Mouse (Mus musculus): ENCODE measurements around the gene Kif19a. TPM values are rescaled to one million over a fixed set of nuclear protein-coding genes. Genes with fewer than 3 reads are reported as not detected.

Gene Kif19a
- polyA plus RNA-seq, 1 experiment, result 1.0 TPM

GRCm38 (mm10) chr11:114724787-114725590 is 40.2 kb upstream of the Kif19a start:
- Histone ChIP-seq H3K9me3 (replicated peaks; ENCODE audit: control insufficient read depth, insufficient read depth, low read length, poor library complexity, severe bottlenecking) (no peaks in the 10 kb centered on the region), H3K4me1 (ENCODE audit: control insufficient read depth, insufficient read depth, low read length) (no peaks in the 10 kb centered on the region), H3K9ac (ENCODE audit: low read depth, poor library complexity, severe bottlenecking) (no peak overlapping the region), H3K36me3 (ENCODE audit: control insufficient read depth, insufficient read depth, low read length, poor library complexity, severe bottlenecking) (no peaks in the 10 kb centered on the region), H3K27me3 (ENCODE audit: control insufficient read depth, insufficient read depth, low read length, poor library complexity, severe bottlenecking) (no peaks in the 10 kb centered on the region), H3K4me3 (ENCODE audit: low read depth, low read length) (no peak overlapping the region), H3K27ac (ENCODE audit: insufficient read depth, low read length) (no peak overlapping the region)
- no peak for TF ChIP-seq CTCF (IDR thresholded peaks at IDR 0.05; ENCODE audit: low read depth, low read length)
- TF ChIP-seq EP300 (IDR thresholded peaks at IDR 0.05; ENCODE audit: insufficient read depth, low read depth, low read length), result no peak
- TF ChIP-seq POLR2A (IDR thresholded peaks at IDR 0.05; ENCODE audit: insufficient read depth, low read length), result no peak

GRCm38 (mm10) chr11:114726965-114727825 is 38.0 kb upstream of the Kif19a start, which contains the start of gene Dnaic2:
TSS of gene Dnaic2 (plus strand) at chr11:114727408.
- no peaks in the 10 kb centered on the region for H3K4me1 ChIP-seq (ENCODE audit: control insufficient read depth, insufficient read depth, low read length)
- H3K9me3 ChIP-seq (replicated peaks; ENCODE audit: control insufficient read depth, insufficient read depth, low read length, poor library complexity, severe bottlenecking), result no peaks in the 10 kb centered on the region
- H3K27ac ChIP-seq (ENCODE audit: insufficient read depth, low read length), result no peak within 1 kb of the TSS
- 0 out of 2 replicates have a peak within 1 kb of the TSS, but pooled peaks have one; percentile 30 for H3K4me3 ChIP-seq (ENCODE audit: low read depth, low read length)
- TF ChIP-seq POLR2A (IDR thresholded peaks at IDR 0.05; ENCODE audit: insufficient read depth, low read length) (no peak), CTCF (IDR thresholded peaks at IDR 0.05; ENCODE audit: low read depth, low read length) (no peak), EP300 (IDR thresholded peaks at IDR 0.05; ENCODE audit: insufficient read depth, low read depth, low read length) (no peak)
- no peaks in the 10 kb centered on the region for H3K27me3 ChIP-seq (ENCODE audit: control insufficient read depth, insufficient read depth, low read length, poor library complexity, severe bottlenecking)
- peak within 1 kb of the TSS; percentile 17; the same call in 1 of the 2 replicates for H3K9ac ChIP-seq (ENCODE audit: low read depth, poor library complexity, severe bottlenecking)
- no peaks in the 10 kb centered on the region for H3K36me3 ChIP-seq (ENCODE audit: control insufficient read depth, insufficient read depth, low read length, poor library complexity, severe bottlenecking)

GRCm38 (mm10) chr11:114727826-114728186 is 37.4 kb upstream of the Kif19a start:
- no peaks in the 10 kb centered on the region for H3K36me3 ChIP-seq (ENCODE audit: control insufficient read depth, insufficient read depth, low read length, poor library complexity, severe bottlenecking)
- H3K9me3 ChIP-seq (replicated peaks; ENCODE audit: control insufficient read depth, insufficient read depth, low read length, poor library complexity, severe bottlenecking), result no peaks in the 10 kb centered on the region
- H3K4me1 ChIP-seq (ENCODE audit: control insufficient read depth, insufficient read depth, low read length), result no peaks in the 10 kb centered on the region
- H3K4me3 ChIP-seq (ENCODE audit: low read depth, low read length), result no peak overlapping the region
- TF ChIP-seq CTCF (IDR thresholded peaks at IDR 0.05; ENCODE audit: low read depth, low read length) (no peak), POLR2A (IDR thresholded peaks at IDR 0.05; ENCODE audit: insufficient read depth, low read length) (no peak), EP300 (IDR thresholded peaks at IDR 0.05; ENCODE audit: insufficient read depth, low read depth, low read length) (no peak)
- H3K27me3 ChIP-seq (ENCODE audit: control insufficient read depth, insufficient read depth, low read length, poor library complexity, severe bottlenecking), result no peaks in the 10 kb centered on the region
- H3K27ac ChIP-seq (ENCODE audit: insufficient read depth, low read length), result no peak overlapping the region
- peak overlapping the region; percentile 17; the same call in 1 of the 2 replicates for H3K9ac ChIP-seq (ENCODE audit: low read depth, poor library complexity, severe bottlenecking)

- Histone ChIP-seq H3K4me3 (ENCODE audit: low read depth, low read length) (no peak overlapping the region), H3K9ac (ENCODE audit: low read depth, poor library complexity, severe bottlenecking) (no peak overlapping the region), H3K4me1 (ENCODE audit: control insufficient read depth, insufficient read depth, low read length) (no peaks in the 10 kb centered on the region), H3K27ac (ENCODE audit: insufficient read depth, low read length) (no peak overlapping the region), H3K36me3 (ENCODE audit: control insufficient read depth, insufficient read depth, low read length, poor library complexity, severe bottlenecking) (no peaks in the 10 kb centered on the region), H3K9me3 (replicated peaks; ENCODE audit: control insufficient read depth, insufficient read depth, low read length, poor library complexity, severe bottlenecking) (no peaks in the 10 kb centered on the region), H3K27me3 (ENCODE audit: control insufficient read depth, insufficient read depth, low read length, poor library complexity, severe bottlenecking) (no peaks in the 10 kb centered on the region)
- TF ChIP-seq POLR2A (IDR thresholded peaks at IDR 0.05; ENCODE audit: insufficient read depth, low read length) (no peak), EP300 (IDR thresholded peaks at IDR 0.05; ENCODE audit: insufficient read depth, low read depth, low read length) (no peak), CTCF (IDR thresholded peaks at IDR 0.05; ENCODE audit: low read depth, low read length) (no peak)
Measured at GRCm38 (mm10) chr11:114728333-114728732, 36.9 kb upstream of the Kif19a start.

GRCm38 (mm10) chr11:114729832-114730363 is 35.3 kb upstream of the Kif19a start:
- H3K27ac ChIP-seq (ENCODE audit: insufficient read depth, low read length), result no peak overlapping the region
- no peaks in the 10 kb centered on the region for H3K36me3 ChIP-seq (ENCODE audit: control insufficient read depth, insufficient read depth, low read length, poor library complexity, severe bottlenecking)
- TF ChIP-seq EP300 (IDR thresholded peaks at IDR 0.05; ENCODE audit: insufficient read depth, low read depth, low read length) (no peak), CTCF (IDR thresholded peaks at IDR 0.05; ENCODE audit: low read depth, low read length) (peak; percentile 50)
- H3K4me3 ChIP-seq (ENCODE audit: low read depth, low read length), result no peak overlapping the region
- no peaks in the 10 kb centered on the region for H3K9me3 ChIP-seq (replicated peaks; ENCODE audit: control insufficient read depth, insufficient read depth, low read length, poor library complexity, severe bottlenecking)
- no peak overlapping the region for H3K9ac ChIP-seq (ENCODE audit: low read depth, poor library complexity, severe bottlenecking)
- no peaks in the 10 kb centered on the region for H3K4me1 ChIP-seq (ENCODE audit: control insufficient read depth, insufficient read depth, low read length)
- H3K27me3 ChIP-seq (ENCODE audit: control insufficient read depth, insufficient read depth, low read length, poor library complexity, severe bottlenecking), result no peaks in the 10 kb centered on the region
